Mouse (Mus musculus) midbrain, embryonic 11.5 days (tissue): ENCODE data around the gene Cdh23. TPM values are rescaled to one million over a fixed set of nuclear protein-coding genes. Genes with fewer than 3 reads are reported as not detected.

Experiments used
- ATAC-seq: fragments of 200-750 bp; cut with Nextera tagmentation; 2 replicates; pipeline ENCODE4 v1.8.0; 2017; ENCODE audit warnings: moderate TSS enrichment, moderate library complexity; ENCODE audit not compliant: low FRiP score
- DNase-seq: peaks from one replicate; pipeline ENCODE4 v3.0.0; 2015; ENCODE audit warnings: low spot score; ENCODE audit errors: missing footprints
- H3K27ac ChIP-seq: fragments of 300-500 bp; sonication (generic); 2 replicates; pipeline ENCODE4 v1.5.1; 2014; ENCODE audit warnings: low read depth, low read length
- H3K27me3 ChIP-seq: fragments of 300-500 bp; sonication (generic); 2 replicates; pipeline ENCODE4 v1.6.1; 2014; ENCODE audit warnings: mild to moderate bottlenecking, low read length, moderate library complexity, mixed read lengths; ENCODE audit not compliant: control insufficient read depth, insufficient read depth
- H3K36me3 ChIP-seq: fragments of 300-500 bp; sonication (generic); 2 replicates; pipeline ENCODE4 v1.6.1; 2014; ENCODE audit warnings: mild to moderate bottlenecking, low read length, moderate library complexity, mixed read lengths; ENCODE audit not compliant: control insufficient read depth, insufficient read depth
- H3K4me1 ChIP-seq: fragments of 300-500 bp; sonication (generic); 2 replicates; pipeline ENCODE4 v1.6.1; 2014; ENCODE audit warnings: low read length; ENCODE audit not compliant: control insufficient read depth, insufficient read depth
- H3K4me2 ChIP-seq: fragments of 300-500 bp; sonication (generic); 2 replicates; pipeline ENCODE4 v1.6.1; 2014; ENCODE audit warnings: mild to moderate bottlenecking, moderate library complexity
- H3K4me3 ChIP-seq: fragments of 300-500 bp; sonication (generic); 2 replicates; pipeline ENCODE4 v1.5.1; 2014; ENCODE audit warnings: low read depth, low read length
- H3K9ac ChIP-seq: fragments of 300-500 bp; sonication (generic); 2 replicates; pipeline ENCODE4 v1.6.1; 2014; ENCODE audit warnings: low read length
- H3K9me3 ChIP-seq: fragments of 300-500 bp; sonication (generic); 2 replicates; pipeline ENCODE4 v1.6.1; 2016; ENCODE audit warnings: low read length; ENCODE audit not compliant: control insufficient read depth
- WGBS: fragments of 180-500 bp; shearing (Covaris S2); extraction: QIAGEN DNeasy Blood & Tissue Kit; methylation state at CpG from one replicate; pipeline ENCODE4 v1.1.7; 2014; 5-methylcytosine and 5-hydroxymethylcytosine counted together
- polyA plus RNA-seq: library from polyadenylated mRNA; unstranded; fragments of >200 nt; fragmentation: Nextera tagmentation; extraction: Ambion mirVana; gene quantifications from 2 replicates; pipeline ENCODE4 v1.2.1, GENCODE M21; 2014

The Cdh23 gene
- polyA plus RNA-seq, 1 experiment from 2014 or later, result 0.71 TPM

DNA sequence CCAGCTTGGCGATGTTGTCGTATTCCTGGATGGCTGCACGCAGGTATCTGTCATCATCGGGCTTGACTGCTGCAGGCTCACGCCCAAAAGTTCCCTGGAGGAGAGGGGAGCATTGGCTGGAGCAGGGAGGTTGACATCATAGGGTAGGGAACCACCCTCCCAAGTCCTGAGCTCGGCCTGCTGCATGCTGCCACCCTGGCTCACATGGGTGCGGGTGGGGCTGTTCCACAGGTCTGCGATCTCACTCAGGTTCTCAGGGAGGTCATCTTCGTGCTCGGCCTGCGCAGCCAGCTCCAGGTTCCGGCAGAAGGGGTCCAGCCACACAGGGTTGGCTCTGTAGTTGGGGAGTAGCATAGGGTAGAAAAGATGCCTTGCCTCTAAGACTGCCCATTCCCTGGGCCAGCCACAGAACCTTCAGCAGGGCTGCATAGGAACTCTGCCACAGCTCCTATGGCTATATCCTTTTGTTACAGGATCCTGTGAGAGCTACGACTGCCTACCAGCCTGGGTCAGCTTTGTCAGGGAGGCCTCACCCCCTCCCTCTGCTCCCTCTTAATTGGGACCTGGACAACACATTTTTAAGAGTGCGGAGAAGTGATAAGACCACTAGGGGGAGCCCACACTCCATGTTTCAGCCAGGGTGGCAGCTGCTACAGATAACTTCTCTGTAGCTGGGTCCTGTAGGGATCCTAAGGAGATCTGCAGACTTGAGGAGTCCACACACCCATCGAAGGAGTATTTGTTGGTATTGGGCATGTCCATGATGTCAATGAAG lies 391.2 kb downstream of the Cdh23 start:
- no peak overlapping the region for H3K27ac ChIP-seq
- no peak overlapping the region for H3K9ac ChIP-seq
- H3K4me2 ChIP-seq, result no peak overlapping the region
- no peaks in the 10 kb centered on the region for H3K27me3 ChIP-seq
- WGBS, result 66% methylated on average over 15 of the region's 15 CpGs
- ATAC-seq, result peak; percentile 78
- DNase-seq, result peak; percentile 97
- no peaks in the 10 kb centered on the region for H3K4me1 ChIP-seq
- no peaks in the 10 kb centered on the region for H3K9me3 ChIP-seq
- peaks cover 5% of the 10 kb centered on the region; the same call in 1 of the 2 replicates for H3K36me3 ChIP-seq
- H3K4me3 ChIP-seq, result no peak overlapping the region

DNA sequence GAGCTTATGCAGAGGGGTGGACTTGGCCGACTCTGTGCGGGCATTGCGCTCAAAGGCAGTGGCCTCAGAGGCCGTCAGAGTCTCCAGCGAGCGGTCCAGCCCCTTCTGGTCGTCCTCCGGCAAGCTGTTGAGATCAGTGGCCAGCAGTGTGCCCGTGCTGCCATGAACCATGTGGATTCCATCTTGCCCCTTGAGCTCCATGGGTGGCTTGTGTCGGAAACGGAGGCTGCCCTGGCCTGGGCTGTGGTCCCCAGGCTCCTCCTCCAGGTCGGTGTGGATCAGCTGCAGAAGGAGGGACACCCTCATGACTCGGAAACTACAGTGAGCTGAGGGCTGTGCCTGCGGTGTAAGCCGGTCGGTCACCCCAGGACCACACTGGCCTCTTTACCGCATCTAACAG lies 392.9 kb downstream of the Cdh23 start:
- peak; percentile 73 for DNase-seq
- H3K36me3 ChIP-seq, result peaks cover 8% of the 10 kb centered on the region
- no peak overlapping the region for H3K4me2 ChIP-seq
- H3K4me3 ChIP-seq, result no peak overlapping the region
- H3K4me1 ChIP-seq, result no peaks in the 10 kb centered on the region
- no peaks in the 10 kb centered on the region for H3K9me3 ChIP-seq
- WGBS, result 83% methylated on average over 17 of the region's 17 CpGs
- H3K27me3 ChIP-seq, result no peaks in the 10 kb centered on the region
- H3K27ac ChIP-seq, result no peak overlapping the region
- H3K9ac ChIP-seq, result no peak overlapping the region
- no peak for ATAC-seq

DNA sequence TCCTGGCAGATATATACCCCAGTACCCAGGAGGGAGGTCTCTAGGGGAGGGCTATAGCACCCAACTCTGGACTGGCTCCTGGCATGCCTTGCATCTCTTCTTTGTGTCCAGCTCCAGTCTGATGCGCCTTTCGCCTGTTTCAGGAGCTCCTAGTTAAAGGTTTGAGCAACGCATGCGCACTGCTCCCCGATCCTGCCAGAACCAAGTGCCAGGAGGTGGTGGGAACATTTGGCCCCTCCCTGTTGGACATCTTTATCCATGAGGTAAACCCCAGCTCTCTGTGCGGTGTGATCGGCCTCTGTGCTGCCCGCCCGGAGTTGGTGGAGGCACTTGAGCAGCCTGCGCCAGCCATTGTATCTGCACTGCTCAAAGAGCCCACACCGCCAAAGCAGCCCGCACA lies 396.7 kb downstream of the Cdh23 start:
- H3K4me2 ChIP-seq, result no peak overlapping the region
- H3K4me1 ChIP-seq, result no peaks in the 10 kb centered on the region
- ATAC-seq, result no peak
- 97% methylated on average over 12 of the region's 12 CpGs for WGBS
- no peaks in the 10 kb centered on the region for H3K9me3 ChIP-seq
- H3K4me3 ChIP-seq, result no peak overlapping the region
- no peak overlapping the region for H3K9ac ChIP-seq
- DNase-seq, result no peak
- peaks cover 18% of the 10 kb centered on the region for H3K36me3 ChIP-seq
- no peak overlapping the region for H3K27ac ChIP-seq
- H3K27me3 ChIP-seq, result no peaks in the 10 kb centered on the region

DNA sequence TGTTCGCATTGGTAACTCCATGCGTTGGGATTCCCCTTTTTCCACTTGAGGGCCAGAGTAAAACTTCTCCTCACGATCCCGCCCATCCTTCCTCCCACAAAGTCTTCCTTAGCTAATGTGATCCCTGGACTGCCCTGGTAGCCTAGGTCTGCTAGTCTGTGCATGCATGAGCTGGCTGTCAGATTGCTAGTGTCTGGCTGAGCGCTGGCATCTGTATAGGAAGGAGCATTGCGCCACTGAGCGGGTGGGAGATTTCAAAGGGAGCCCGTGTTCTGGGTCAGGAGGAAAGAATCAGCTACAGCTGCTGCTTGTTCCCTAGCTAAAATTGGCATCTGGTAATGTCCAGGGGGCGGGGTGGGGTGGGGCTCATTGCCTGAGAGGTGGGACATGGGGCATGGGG lies 400.3 kb downstream of the Cdh23 start:
- Histone ChIP-seq H3K4me3 (no peak overlapping the region), H3K9me3 (no peaks in the 10 kb centered on the region), H3K4me1 (no peaks in the 10 kb centered on the region), H3K9ac (no peak overlapping the region), H3K27ac (no peak overlapping the region), H3K4me2 (no peak overlapping the region), H3K36me3 (peaks cover 28% of the 10 kb centered on the region), H3K27me3 (no peaks in the 10 kb centered on the region)
- 90% methylated on average over 9 of the region's 9 CpGs for WGBS
- DNase-seq, result no peak
- no peak for ATAC-seq

DNA sequence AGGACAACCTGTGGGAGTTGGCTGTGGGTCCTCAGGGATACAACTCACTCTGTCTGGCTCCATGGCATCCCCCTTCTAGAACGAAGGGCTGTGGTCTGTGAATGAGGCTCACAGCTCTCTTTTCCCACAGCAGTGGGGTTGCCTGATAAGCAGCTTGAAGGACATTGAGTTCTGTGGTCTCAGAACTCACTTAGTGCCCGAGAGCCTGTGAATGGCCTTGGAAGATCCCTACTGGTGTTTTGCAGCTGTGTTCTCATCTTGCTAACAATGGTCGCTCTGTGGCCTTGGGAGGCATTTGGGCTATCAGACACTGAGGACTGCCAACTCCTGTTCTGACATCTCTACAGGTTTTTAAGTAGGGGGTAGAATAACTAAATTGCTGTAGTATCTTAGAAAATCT lies 400.9 kb downstream of the Cdh23 start:
- H3K9me3 ChIP-seq, result no peaks in the 10 kb centered on the region
- H3K27me3 ChIP-seq, result no peaks in the 10 kb centered on the region
- ATAC-seq (no peak), DNase-seq (peak; percentile 44)
- no peak overlapping the region for H3K27ac ChIP-seq
- 84% methylated on average over 3 of the region's 3 CpGs for WGBS
- H3K4me1 ChIP-seq, result no peaks in the 10 kb centered on the region
- H3K4me2 ChIP-seq, result no peak overlapping the region
- no peak overlapping the region for H3K4me3 ChIP-seq
- H3K36me3 ChIP-seq, result peaks cover 25% of the 10 kb centered on the region
- H3K9ac ChIP-seq, result no peak overlapping the region

DNA sequence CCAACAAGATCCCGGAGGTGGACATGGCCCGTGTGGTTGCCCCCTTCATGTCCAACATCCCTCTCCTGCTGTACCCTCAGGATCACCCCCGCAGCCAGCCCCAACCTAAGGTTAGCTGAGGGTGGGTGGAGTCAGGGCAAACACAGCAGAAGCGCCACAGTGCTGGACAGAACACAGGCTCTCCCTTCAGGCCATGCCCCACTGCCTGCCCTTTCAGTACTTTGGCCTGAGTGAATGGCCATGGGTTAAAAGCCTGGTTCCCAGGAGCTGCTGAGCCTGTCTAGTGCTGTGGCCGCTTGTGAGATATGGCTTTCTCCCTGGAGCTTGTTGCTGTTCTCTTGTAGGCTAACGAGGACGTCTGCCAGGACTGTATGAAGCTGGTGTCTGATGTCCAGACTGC lies 401.7 kb downstream of the Cdh23 start:
- ATAC-seq (no peak), DNase-seq (no peak)
- H3K27me3 ChIP-seq, result no peaks in the 10 kb centered on the region
- H3K4me3 ChIP-seq, result no peak overlapping the region
- H3K4me2 ChIP-seq, result no peak overlapping the region
- H3K27ac ChIP-seq, result no peak overlapping the region
- WGBS, result 86% methylated on average over 7 of the region's 7 CpGs
- peaks cover 19% of the 10 kb centered on the region for H3K36me3 ChIP-seq
- no peak overlapping the region for H3K9ac ChIP-seq
- H3K9me3 ChIP-seq, result no peaks in the 10 kb centered on the region
- H3K4me1 ChIP-seq, result 0 out of 2 replicates have a peak, but pooled peaks cover 6% of the 10 kb centered on the region

DNA sequence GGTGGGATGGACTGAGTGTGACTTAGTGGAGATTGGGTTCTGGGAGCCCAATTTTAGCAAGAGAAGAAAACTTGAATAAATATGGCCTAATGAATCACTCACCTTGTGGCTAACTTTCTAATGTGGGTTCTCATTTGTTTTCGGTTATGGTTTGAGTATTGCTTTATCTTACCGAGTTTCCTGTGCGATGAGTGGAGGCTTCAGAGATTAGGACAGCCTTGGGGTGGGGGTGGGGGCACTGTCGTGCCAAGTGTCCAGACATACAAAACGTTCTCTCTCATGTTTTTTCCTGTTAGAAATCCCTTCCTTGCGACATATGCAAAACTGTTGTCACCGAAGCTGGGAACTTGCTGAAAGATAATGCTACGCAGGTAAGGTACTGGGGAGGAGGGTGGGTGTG lies 404.1 kb downstream of the Cdh23 start:
- H3K27ac ChIP-seq, result no peak overlapping the region
- H3K4me3 ChIP-seq, result no peak overlapping the region
- peaks cover 16% of the 10 kb centered on the region; the same call in 1 of the 2 replicates for H3K36me3 ChIP-seq
- no peak for ATAC-seq
- H3K9me3 ChIP-seq, result no peaks in the 10 kb centered on the region
- H3K27me3 ChIP-seq, result no peaks in the 10 kb centered on the region
- H3K4me2 ChIP-seq, result no peak overlapping the region
- no peak for DNase-seq
- 94% methylated on average over 8 of the region's 8 CpGs for WGBS
- H3K4me1 ChIP-seq, result 0 out of 2 replicates have a peak, but pooled peaks cover 8% of the 10 kb centered on the region
- no peak overlapping the region for H3K9ac ChIP-seq

DNA sequence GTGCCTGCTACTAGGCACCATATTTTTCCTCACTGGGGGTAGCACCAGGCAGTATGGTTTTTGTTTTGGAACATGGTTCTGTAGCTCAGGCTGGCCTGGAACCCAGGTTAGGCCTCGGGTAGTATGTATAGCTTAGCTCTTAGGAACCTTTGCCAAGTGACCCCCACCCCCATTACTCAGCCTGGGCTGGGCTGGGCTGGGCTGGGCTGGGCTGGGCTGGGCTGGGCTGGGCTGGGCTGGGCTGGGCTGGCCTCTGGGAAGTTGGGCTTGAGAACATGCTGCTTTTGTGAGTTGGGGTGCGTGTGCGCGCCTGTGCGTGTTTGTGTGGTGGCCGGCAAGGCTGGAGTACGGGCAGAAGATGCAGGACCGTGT lies 405.6 kb downstream of the Cdh23 start:
- Histone ChIP-seq H3K27me3 (no peaks in the 10 kb centered on the region), H3K36me3 (peaks cover 16% of the 10 kb centered on the region; the same call in 1 of the 2 replicates), H3K4me2 (no peak overlapping the region), H3K27ac (no peak overlapping the region), H3K4me1 (peaks cover 18% of the 10 kb centered on the region), H3K9ac (no peak overlapping the region), H3K4me3 (no peak overlapping the region), H3K9me3 (no peaks in the 10 kb centered on the region)
- ATAC-seq (no peak), DNase-seq (no peak)
- WGBS, result 88% methylated on average over 8 of the region's 8 CpGs

DNA sequence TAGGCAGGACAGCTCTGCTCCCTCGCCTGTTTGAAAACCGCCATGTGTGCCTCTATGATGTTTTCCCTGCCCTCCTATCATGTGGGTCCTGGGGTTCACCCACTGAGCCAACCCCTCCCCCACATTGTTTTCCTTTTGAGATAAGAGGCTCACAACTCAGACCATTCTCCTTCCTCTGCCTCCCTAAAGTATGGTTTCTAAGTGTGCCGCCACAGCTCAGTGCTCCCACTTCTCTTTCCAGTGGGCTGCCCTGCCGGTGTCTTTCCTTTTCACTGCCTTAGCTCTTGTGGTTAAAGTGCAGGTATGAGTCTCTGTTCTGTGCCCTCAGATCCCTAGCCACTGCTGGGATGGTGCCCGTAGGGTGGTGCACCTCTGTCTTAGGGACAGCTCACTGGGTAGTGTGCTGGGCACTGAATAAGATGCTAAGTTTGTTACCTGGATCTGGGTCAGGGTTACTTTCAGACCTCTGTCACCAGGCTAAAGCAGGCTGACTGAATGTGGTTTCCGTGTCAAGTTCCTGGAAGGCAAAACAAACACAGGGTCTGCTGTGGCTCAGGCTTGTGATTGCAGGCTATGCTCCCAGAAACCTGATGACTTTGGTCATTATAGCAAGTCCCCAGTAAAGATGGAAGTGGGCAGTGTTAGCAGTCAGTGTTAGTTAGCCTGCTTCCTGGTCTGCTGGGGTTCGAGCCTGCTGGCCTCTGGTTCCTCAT lies 406.1 kb downstream of the Cdh23 start:
- 67% methylated on average over 7 of the region's 7 CpGs for WGBS
- Histone ChIP-seq H3K9ac (no peak overlapping the region), H3K4me1 (peaks cover 23% of the 10 kb centered on the region), H3K4me3 (no peak overlapping the region), H3K36me3 (peaks cover 13% of the 10 kb centered on the region; the same call in 1 of the 2 replicates), H3K9me3 (no peaks in the 10 kb centered on the region), H3K4me2 (no peak overlapping the region), H3K27me3 (no peaks in the 10 kb centered on the region), H3K27ac (no peak overlapping the region)
- ATAC-seq, result no peak
- peak; percentile 37 for DNase-seq
